Mouse (Mus musculus) kidney, adult 2 months (tissue): ENCODE measurements around the gene Snai1. TPM values are rescaled to one million over a fixed set of nuclear protein-coding genes. Genes with fewer than 3 reads are reported as not detected.

Experiments
- DNase-seq: peaks from one replicate; pipeline ENCODE4 v3.0.0; 2021
- H3K27ac ChIP-seq: fragments of 200-500 bp; 2 replicates; pipeline ENCODE4 v1.5.1; 2012; ENCODE audit warnings: low read depth, low read length, control low read depth, inconsistent platforms; ENCODE audit not compliant: insufficient read depth
- H3K27me3 ChIP-seq: fragments of 200-500 bp; replicated peaks from 2 replicates; pipeline ENCODE4 v1.6.1; 2012; ENCODE audit warnings: mild to moderate bottlenecking, moderate library complexity, low read length, inconsistent platforms; ENCODE audit not compliant: control insufficient read depth, insufficient read depth
- H3K36me3 ChIP-seq: fragments of 200-500 bp; 2 replicates; pipeline ENCODE4 v1.6.1; 2012; ENCODE audit warnings: mild to moderate bottlenecking, moderate library complexity, low read length, inconsistent platforms; ENCODE audit not compliant: control insufficient read depth, insufficient read depth
- H3K4me1 ChIP-seq: fragments of 200-500 bp; 2 replicates; pipeline ENCODE4 v1.6.1; 2011; ENCODE audit warnings: low read length; ENCODE audit not compliant: control insufficient read depth, insufficient read depth
- H3K4me3 ChIP-seq: fragments of 200-500 bp; 2 replicates; pipeline ENCODE4 v1.5.1; 2011; ENCODE audit warnings: mild to moderate bottlenecking, low read depth, low read length, control low read depth; ENCODE audit not compliant: insufficient read depth
- CTCF ChIP-seq: fragments of 200-500 bp; conservative IDR thresholded peaks from 2 replicates; pipeline ENCODE4 v1.5.1; 2011; ENCODE audit warnings: low read depth, mild to moderate bottlenecking, control low read depth, low read length, moderate library complexity, mixed read lengths; ENCODE audit not compliant: insufficient read depth, insufficient read length
- POLR2A ChIP-seq: fragments of 200-500 bp; IDR thresholded peaks from one replicate; pipeline ENCODE4 v1.6.1; 2011; ENCODE audit warnings: low read depth, low read length, control low read depth
- WGBS: fragments of 180-500 bp; shearing (Covaris S2); methylation state at CpG from one replicate; pipeline ENCODE4 v1.1.7; 2018; 5-methylcytosine and 5-hydroxymethylcytosine counted together
- polyA plus RNA-seq: library from polyadenylated mRNA; depleted of rRNA; stranded (reverse); fragments of >200 nt; gene quantifications from 2 replicates; pipeline ENCODE4 v1.2.3, GENCODE M21; 2012; rRNA removed

The Snai1 gene
- 10.4 and 13.2 TPM in 2 replicates for polyA plus RNA-seq

- Histone ChIP-seq H3K4me1 (no peaks in the 10 kb centered on the region), H3K27ac (0 out of 2 replicates have a peak within 1 kb of the TSS, but pooled peaks have one; percentile 14), H3K36me3 (no peaks in the 10 kb centered on the region), H3K4me3 (peak within 1 kb of the TSS; percentile 45), H3K27me3 (no peaks in the 10 kb centered on the region)
- TF ChIP-seq CTCF, result peak; percentile 71
- peak; percentile 69 for TF ChIP-seq POLR2A
- under 1% methylated on average over 58 of the region's 58 CpGs for WGBS
- DNase-seq, result peak; percentile 97
Observed at GRCm38 (mm10) chr2:167537476-167538297, at the start of gene Snai1. Gene Snai1, plus strand, starts transcription at chr2:167538195.

GRCm38 (mm10) chr2:167490813-167491525 is 47.0 kb upstream of the Snai1 start:
- Histone ChIP-seq H3K27me3 (no peaks in the 10 kb centered on the region), H3K27ac (no peak overlapping the region), H3K36me3 (no peaks in the 10 kb centered on the region), H3K4me3 (no peak overlapping the region), H3K4me1 (peaks cover 30% of the 10 kb centered on the region)
- WGBS, result 65% methylated on average over 4 of the region's 4 CpGs
- DNase-seq, result no peak
- no peak for TF ChIP-seq CTCF
- TF ChIP-seq POLR2A, result no peak

DNA sequence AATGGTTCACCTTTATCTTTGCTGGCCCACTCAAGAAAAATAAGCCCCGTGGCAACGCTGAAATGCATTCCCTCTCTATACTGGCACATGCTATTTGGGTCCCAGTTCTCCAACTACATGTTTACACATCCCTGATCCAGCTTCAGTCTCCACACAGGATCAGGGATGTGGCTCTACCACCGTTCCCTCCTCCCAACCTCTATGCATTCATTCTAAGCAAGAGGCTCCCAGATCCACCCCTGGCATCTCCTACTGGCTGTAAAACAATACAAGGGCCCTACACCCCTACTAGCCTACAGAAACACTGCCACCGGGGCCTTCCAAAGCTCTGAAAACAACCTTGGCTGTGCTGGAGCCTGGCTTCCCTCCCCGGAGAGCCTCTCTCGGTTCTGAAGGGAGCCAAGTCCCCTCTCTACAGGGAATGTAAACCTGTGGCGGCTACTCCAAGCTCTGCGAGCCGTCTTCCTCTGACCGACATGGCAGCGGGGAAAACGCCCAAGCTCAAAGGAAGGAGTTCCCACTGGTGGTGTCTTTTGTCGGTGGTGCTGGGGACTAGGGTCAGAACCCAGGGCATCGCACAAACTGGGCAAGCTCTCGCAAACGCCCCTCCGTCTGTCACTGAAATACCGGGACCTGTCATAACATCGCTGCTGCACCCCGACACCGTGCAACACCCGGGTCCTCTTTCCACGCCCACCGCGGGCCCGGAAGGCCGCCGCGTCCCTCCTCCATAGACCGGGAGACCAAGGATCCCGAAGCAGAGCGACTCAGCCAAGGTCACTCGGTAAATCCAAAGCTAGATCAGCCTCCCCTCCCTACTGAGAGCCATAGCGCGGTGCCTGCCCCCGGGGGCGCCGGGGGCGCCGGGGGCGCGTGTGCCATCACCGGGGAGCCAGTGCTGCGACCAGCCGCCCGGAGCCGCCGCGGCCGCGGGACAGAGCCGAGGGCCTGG is 46.0 kb upstream of the Snai1 start, which contains the start of gene Rnf114:
Gene Rnf114 (plus strand): TSS at position 889 of the 952 bp plus-strand sequence.
- peak; percentile 42 for DNase-seq
- no peaks in the 10 kb centered on the region for H3K27me3 ChIP-seq
- WGBS, result 3% methylated on average over 49 of the region's 52 CpGs
- peak within 1 kb of the TSS; percentile 93 for H3K27ac ChIP-seq
- TF ChIP-seq POLR2A, result no peak
- H3K36me3 ChIP-seq, result no peaks in the 10 kb centered on the region
- peaks cover 19% of the 10 kb centered on the region for H3K4me1 ChIP-seq
- H3K4me3 ChIP-seq, result peak within 1 kb of the TSS; percentile 60

GRCm38 (mm10) chr2:167492713-167493636 is 45.0 kb upstream of the Snai1 start, which contains the start of gene Spata2:
Gene Spata2, minus strand, starts transcription at chr2:167492887.
- 1% methylated on average over 63 of the region's 63 CpGs for WGBS
- DNase-seq, result peak; percentile 96
- peak within 1 kb of the TSS; percentile 93 for H3K27ac ChIP-seq
- TF ChIP-seq CTCF (no peak), POLR2A (peak; percentile 43)
- H3K4me1 ChIP-seq, result peaks cover 12% of the 10 kb centered on the region
- peak within 1 kb of the TSS; percentile 60 for H3K4me3 ChIP-seq
- H3K27me3 ChIP-seq, result no peaks in the 10 kb centered on the region
- H3K36me3 ChIP-seq, result no peaks in the 10 kb centered on the region

- H3K36me3 ChIP-seq, result no peaks in the 10 kb centered on the region
- H3K4me3 ChIP-seq, result no peak overlapping the region
- peak; percentile 32 for DNase-seq
- H3K27ac ChIP-seq, result no peak overlapping the region
- TF ChIP-seq CTCF (no peak), POLR2A (no peak)
- peaks cover 6% of the 10 kb centered on the region; the same call in 1 of the 2 replicates for H3K4me1 ChIP-seq
- H3K27me3 ChIP-seq, result no peaks in the 10 kb centered on the region
- WGBS, result 78% methylated on average over 7 of the region's 7 CpGs
Observed at GRCm38 (mm10) chr2:167496437-167496836, 41.6 kb upstream of the Snai1 start.

DNA sequence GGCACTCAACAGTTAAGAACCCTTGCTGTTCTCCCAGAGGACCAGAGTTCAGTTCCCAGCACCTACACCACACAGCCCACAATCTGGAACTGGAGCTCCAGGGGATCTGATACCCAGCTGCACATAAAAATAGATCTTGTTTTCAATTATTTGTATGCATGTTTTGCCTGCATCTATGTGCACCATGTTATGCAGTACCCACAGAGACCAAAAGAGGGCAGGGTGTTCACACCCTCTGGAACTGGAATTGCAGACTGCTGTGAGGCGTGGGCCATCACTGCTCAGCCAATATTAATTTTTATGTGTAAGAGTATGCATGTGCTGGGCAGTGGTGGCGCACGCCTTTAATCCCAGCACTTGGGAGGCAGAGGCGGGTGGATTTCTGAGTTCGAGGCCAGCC is 40.7 kb upstream of the Snai1 start:
- TF ChIP-seq CTCF, result peak; percentile 71
- no peak for TF ChIP-seq POLR2A
- H3K4me1 ChIP-seq, result 0 out of 2 replicates have a peak, but pooled peaks cover 3% of the 10 kb centered on the region
- H3K36me3 ChIP-seq, result no peaks in the 10 kb centered on the region
- no peaks in the 10 kb centered on the region for H3K27me3 ChIP-seq
- H3K4me3 ChIP-seq, result no peak overlapping the region
- 79% methylated on average over 5 of the region's 5 CpGs for WGBS
- DNase-seq, result peak; percentile 70
- no peak overlapping the region for H3K27ac ChIP-seq
